Mouse (Mus musculus): ENCODE measurements around the gene Cd47. TPM values are rescaled to one million over a fixed set of nuclear protein-coding genes. Genes with fewer than 3 reads are reported as not detected.

Gene Cd47
- total and polyA plus RNA-seq, 3 experiments, result 30.9 to 87.1 (median 76.5) TPM

DNA sequence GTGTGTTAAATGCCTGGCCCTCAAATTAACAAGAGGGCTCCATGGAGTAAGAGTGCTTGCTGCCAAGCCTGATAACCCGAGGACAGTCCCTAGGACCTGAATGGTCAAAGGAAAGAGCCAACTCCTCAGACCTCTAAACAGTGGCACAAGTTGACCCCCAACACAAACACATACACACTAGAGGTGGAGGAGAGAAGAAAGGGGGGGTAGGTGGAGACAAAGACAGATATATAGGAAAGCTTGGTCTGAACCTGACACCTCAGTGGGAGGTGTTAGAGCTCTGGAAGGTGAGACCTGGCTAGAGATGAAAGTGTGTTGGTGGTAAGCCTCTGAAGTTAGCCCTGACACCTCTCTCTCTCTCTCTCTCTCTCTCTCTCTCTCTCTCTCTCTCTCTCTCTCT lies 27.8 kb upstream of the Cd47 start:
- no peak overlapping the region for H3K9ac ChIP-seq (ENCODE audit: low read depth, low read length)
- H3K27me3 ChIP-seq (ENCODE audit: control insufficient read depth, insufficient read depth, low read length), result no peaks in the 10 kb centered on the region
- intact Hi-C loops (cut with DNase I), result no loop called here
- WGBS, result 44% methylated on average over 1 of the region's 1 CpGs
- DNase-seq, result no peak
- no peak overlapping the region for H3K4me3 ChIP-seq
- H3K79me2 ChIP-seq (replicated peaks; ENCODE audit: control insufficient read depth, insufficient read depth, low read length), result no peaks in the 10 kb centered on the region
- H3K4me1 ChIP-seq (ENCODE audit: control insufficient read depth, insufficient read depth, low read length), result no peaks in the 10 kb centered on the region
- no peak for TF ChIP-seq POLR2A (IDR thresholded peaks at IDR 0.05; ENCODE audit: insufficient read depth, low read depth, low read length)
- TF ChIP-seq EP300 (IDR thresholded peaks at IDR 0.05; ENCODE audit: insufficient read depth, low read depth, low read length), result no peak
- TF ChIP-seq CTCF (IDR thresholded peaks at IDR 0.05), result no peak
- no peak overlapping the region for H3K27ac ChIP-seq
- H3K36me3 ChIP-seq (ENCODE audit: control insufficient read depth, insufficient read depth, low read length), result no peaks in the 10 kb centered on the region

DNA sequence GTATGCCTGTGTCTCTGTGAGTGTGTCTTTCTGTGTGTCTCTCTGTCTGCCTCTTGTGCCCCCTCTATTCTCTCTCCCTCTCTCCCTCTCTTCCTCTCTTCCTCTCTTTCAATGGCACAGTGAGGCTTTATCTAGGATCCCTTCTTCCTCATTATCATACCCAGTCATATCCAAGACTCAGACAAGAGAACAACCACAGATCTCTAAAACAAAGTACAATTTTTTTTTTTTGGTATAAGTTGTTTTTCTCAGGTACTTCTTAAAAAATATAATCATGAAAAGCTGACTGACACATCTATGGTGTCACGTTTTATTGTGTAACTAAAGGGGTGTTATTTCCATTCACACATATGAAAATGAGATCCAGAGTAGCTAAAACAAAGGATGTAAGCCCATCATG lies 27.3 kb upstream of the Cd47 start:
- H3K27me3 ChIP-seq (ENCODE audit: control insufficient read depth, insufficient read depth, low read length), result no peaks in the 10 kb centered on the region
- no peak overlapping the region for H3K4me3 ChIP-seq
- intact Hi-C loops (cut with DNase I), result no loop called here
- H3K27ac ChIP-seq, result no peak overlapping the region
- H3K4me1 ChIP-seq (ENCODE audit: control insufficient read depth, insufficient read depth, low read length), result no peaks in the 10 kb centered on the region
- no peak overlapping the region for H3K9ac ChIP-seq (ENCODE audit: low read depth, low read length)
- no peaks in the 10 kb centered on the region for H3K79me2 ChIP-seq (replicated peaks; ENCODE audit: control insufficient read depth, insufficient read depth, low read length)
- DNase-seq, result no peak
- TF ChIP-seq CTCF (IDR thresholded peaks at IDR 0.05) (no peak), EP300 (IDR thresholded peaks at IDR 0.05; ENCODE audit: insufficient read depth, low read depth, low read length) (no peak), POLR2A (IDR thresholded peaks at IDR 0.05; ENCODE audit: insufficient read depth, low read depth, low read length) (no peak)
- no peaks in the 10 kb centered on the region for H3K36me3 ChIP-seq (ENCODE audit: control insufficient read depth, insufficient read depth, low read length)
- 87% methylated on average over 1 of the region's 1 CpGs for WGBS

DNA sequence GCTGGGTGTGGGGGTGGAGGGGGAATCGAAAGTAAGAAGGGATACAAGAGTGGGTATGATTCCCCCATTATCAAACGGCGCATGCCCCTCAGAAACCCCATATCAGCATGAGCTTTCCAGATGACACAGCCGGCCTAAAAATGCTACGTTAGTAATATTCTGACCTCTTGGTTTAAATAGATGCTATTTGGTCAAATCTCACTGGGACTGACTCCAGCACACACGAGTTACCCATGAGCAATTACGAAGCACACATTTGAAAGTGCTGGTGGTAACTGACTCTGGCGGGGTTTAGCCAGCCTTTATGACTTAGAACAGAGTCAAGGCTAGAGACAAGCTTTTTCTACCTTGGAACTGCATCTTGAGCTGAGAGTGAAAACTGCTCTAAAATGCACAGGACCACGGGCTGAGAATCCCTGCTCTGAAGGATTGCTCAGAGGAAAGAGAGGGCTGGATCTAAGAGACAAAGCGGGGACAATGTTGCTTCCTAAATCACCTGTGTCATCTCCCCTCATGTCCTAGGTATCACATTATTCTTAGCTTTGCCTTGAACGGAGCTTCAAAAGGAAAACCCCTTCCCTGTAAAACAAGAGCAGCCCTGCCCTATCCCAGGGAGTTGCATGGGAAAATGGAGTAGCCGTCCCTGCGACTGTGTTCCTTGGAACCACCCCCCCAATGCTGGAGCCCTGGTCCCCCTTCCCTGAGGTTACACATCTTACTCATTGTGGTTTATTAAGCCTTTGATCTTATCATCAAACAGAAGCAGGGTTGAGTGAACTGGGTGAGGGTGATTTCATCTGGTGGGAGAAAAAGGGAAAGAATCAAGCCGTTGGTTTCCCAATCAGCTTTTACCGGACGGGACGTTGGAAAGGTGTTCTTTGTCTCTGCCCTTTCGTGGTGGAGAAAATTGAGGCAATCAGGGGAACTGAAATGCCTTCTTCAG lies 26.0 kb upstream of the Cd47 start:
- DNase-seq, result no peak
- Histone ChIP-seq H3K27me3 (ENCODE audit: control insufficient read depth, insufficient read depth, low read length) (no peaks in the 10 kb centered on the region), H3K4me3 (no peak overlapping the region), H3K27ac (no peak overlapping the region), H3K9ac (ENCODE audit: low read depth, low read length) (no peak overlapping the region), H3K36me3 (ENCODE audit: control insufficient read depth, insufficient read depth, low read length) (no peaks in the 10 kb centered on the region), H3K79me2 (replicated peaks; ENCODE audit: control insufficient read depth, insufficient read depth, low read length) (no peaks in the 10 kb centered on the region), H3K4me1 (ENCODE audit: control insufficient read depth, insufficient read depth, low read length) (no peaks in the 10 kb centered on the region)
- WGBS, result 85% methylated on average over 18 of the region's 18 CpGs
- TF ChIP-seq CTCF (IDR thresholded peaks at IDR 0.05), result no peak
- no peak for TF ChIP-seq EP300 (IDR thresholded peaks at IDR 0.05; ENCODE audit: insufficient read depth, low read depth, low read length)
- TF ChIP-seq POLR2A (IDR thresholded peaks at IDR 0.05; ENCODE audit: insufficient read depth, low read depth, low read length), result no peak
- intact Hi-C loops (cut with DNase I), result no loop called here

DNA sequence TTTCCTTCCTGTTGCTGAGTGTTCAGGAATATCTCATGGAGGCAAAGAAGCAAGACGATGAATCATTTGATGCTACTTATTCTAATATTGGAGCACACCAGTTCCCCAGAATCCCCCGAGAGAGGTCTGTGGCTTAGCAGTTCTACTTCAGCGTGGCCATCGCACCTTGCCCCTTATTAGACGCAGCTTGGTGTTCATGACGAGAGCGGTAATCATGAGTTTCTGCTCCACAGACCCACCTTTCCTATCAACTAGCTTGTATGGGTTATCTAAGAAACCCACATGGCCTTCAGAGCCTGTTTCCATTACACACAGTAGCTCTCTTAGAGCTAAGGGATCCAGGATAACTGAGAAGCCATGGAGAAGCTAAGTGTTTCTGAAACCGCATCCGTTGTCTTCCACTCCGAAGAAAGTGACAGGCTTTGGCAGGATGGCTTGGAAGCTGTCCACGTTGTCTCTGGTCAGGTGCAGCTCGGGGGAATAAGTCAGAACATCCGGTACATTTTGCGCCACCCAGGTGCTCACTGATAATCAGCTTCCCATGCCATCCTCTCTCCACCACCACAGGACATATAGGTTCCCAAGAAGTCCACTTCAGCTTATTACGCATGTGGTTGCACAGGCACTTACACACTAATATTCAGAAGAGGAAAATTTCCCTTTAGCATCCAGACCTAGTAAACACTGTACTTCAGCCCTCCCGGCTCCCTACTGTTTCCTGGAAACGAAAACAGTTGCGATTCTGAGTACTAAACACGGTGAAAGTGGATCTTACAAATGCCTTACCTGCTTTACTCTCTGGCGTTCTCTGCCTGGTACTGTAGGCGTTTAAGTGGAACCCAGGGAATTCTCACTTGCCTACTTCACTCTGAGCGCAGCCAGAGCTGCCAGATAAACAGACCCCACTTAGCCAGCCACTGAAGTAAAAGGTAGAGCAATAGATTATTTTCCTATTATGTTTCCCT lies 25.0 kb upstream of the Cd47 start:
- Histone ChIP-seq H3K9ac (ENCODE audit: low read depth, low read length) (no peak overlapping the region), H3K27me3 (ENCODE audit: control insufficient read depth, insufficient read depth, low read length) (no peaks in the 10 kb centered on the region), H3K4me1 (ENCODE audit: control insufficient read depth, insufficient read depth, low read length) (no peaks in the 10 kb centered on the region), H3K36me3 (ENCODE audit: control insufficient read depth, insufficient read depth, low read length) (no peaks in the 10 kb centered on the region), H3K27ac (no peak overlapping the region), H3K79me2 (replicated peaks; ENCODE audit: control insufficient read depth, insufficient read depth, low read length) (no peaks in the 10 kb centered on the region), H3K4me3 (no peak overlapping the region)
- WGBS, result 79% methylated on average over 22 of the region's 22 CpGs
- intact Hi-C loops (cut with DNase I), result no loop called here
- no peak for TF ChIP-seq CTCF (IDR thresholded peaks at IDR 0.05)
- TF ChIP-seq EP300 (IDR thresholded peaks at IDR 0.05; ENCODE audit: insufficient read depth, low read depth, low read length), result no peak
- no peak for DNase-seq

DNA sequence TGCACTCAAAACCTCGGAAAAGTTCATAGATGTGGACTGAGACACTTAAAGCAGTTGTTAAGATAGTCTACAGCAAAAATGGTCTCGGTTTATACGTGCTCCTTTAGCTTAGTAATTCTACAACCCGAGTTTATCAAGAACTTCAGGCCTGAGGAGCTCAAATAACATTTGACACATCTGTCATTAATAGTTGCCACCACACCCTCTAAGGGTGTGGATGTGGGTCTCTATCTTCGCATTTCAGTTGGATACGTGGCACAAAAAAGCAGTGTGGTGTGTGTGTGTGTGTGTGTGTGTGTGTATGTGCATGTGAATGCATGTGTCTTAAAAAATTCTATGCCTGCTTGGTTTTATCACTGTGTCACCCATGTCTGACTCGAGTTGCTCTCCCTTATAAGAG lies 23.4 kb upstream of the Cd47 start:
- TF ChIP-seq CTCF (IDR thresholded peaks at IDR 0.05) (no peak), POLR2A (IDR thresholded peaks at IDR 0.05; ENCODE audit: insufficient read depth, low read depth, low read length) (no peak), EP300 (IDR thresholded peaks at IDR 0.05; ENCODE audit: insufficient read depth, low read depth, low read length) (no peak)
- intact Hi-C loops (cut with DNase I), result no loop called here

More for the DNA sequence above, 23.4 kb upstream of the Cd47 start:
- Histone ChIP-seq H3K27me3 (ENCODE audit: control insufficient read depth, insufficient read depth, low read length) (no peaks in the 10 kb centered on the region), H3K27ac (no peak overlapping the region), H3K4me1 (ENCODE audit: control insufficient read depth, insufficient read depth, low read length) (no peaks in the 10 kb centered on the region), H3K79me2 (replicated peaks; ENCODE audit: control insufficient read depth, insufficient read depth, low read length) (no peaks in the 10 kb centered on the region), H3K36me3 (ENCODE audit: control insufficient read depth, insufficient read depth, low read length) (no peaks in the 10 kb centered on the region), H3K9ac (ENCODE audit: low read depth, low read length) (no peak overlapping the region), H3K4me3 (no peak overlapping the region)
- 75% methylated on average over 7 of the region's 7 CpGs for WGBS
- DNase-seq, result no peak
